Comparison of ENCODE assay signal across 14 mouse cellular contexts in the genomic region with DNA sequence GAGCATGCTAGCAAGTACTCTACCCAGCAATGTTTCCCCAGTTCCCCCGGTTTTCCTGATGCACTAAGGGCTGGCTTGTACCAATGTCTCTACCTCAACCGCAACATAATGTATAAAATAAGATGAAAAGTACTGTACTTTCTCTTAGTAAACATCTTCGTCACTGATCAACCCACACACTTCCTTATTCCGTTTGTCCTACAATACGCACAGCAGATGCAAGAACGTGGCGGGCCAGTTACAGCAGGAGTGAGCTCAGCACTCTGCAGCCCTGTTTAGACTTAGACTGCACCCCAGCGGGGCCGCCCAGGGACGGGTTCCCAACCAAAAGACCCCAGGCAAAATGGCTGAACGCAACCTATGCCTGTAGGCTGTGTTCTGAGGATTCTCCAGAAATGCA. TPM values are rescaled to one million over a fixed set of nuclear protein-coding genes. Genes with fewer than 3 reads are reported as not detected.
DNase-seq lines count a peak whose midpoint lies in the region; ATAC-seq lines count a peak whose summit lies in the region.
"Had no signal": no experiment of that assay in that cellular context is flagged by ENCODE, and none has a peak within 500 bp of the region (broad histone marks: within the 10 kb centered on the region; RNA-seq: fewer than 3 reads in every experiment).

No protein-coding gene starts in this region.

- intact Hi-C loops in left cerebral cortex, postnatal 4 days (cut with DNase I): no loop called here

- no peaks in the 10 kb centered on the region for H3K9me3 ChIP-seq in forebrain, embryonic 11.5 days (ENCODE audit: control insufficient read depth, low read length)
- H3K9me3 ChIP-seq in forebrain, embryonic 13.5 days (replicated peaks): no peaks in the 10 kb centered on the region
- H3K9me3 ChIP-seq: forebrain, embryonic 12.5 days; limb, embryonic 13.5 days; neural tube, embryonic 15.5 days had no signal

- peak; percentile 33 for DNase-seq in forebrain, embryonic 11.5 days (ENCODE audit: low spot score)
- peak; percentile 14 to 42 for DNase-seq in CD8-positive naive resting alpha-beta T cell, adult 2 months (ENCODE audit: low read depth in 2 of 2, low spot score in 2 of 2)
- DNase-seq in thymus, postnatal 0 days (ENCODE audit: low spot score): peak; percentile 64
- no peak for DNase-seq in adrenal gland, postnatal 25 days
- no peak for DNase-seq in left cerebral cortex, postnatal 4 days
- DNase-seq: cerebellum, postnatal 25 days; kidney, postnatal 36 days had no signal

- no peak overlapping the region for H3K4me3 ChIP-seq in forebrain, embryonic 11.5 days (ENCODE audit: low read depth, low read length)
- H3K4me3 ChIP-seq in forebrain, embryonic 13.5 days: no peak overlapping the region
- H3K4me3 ChIP-seq: forebrain, embryonic 12.5 days; limb, embryonic 13.5 days; neural tube, embryonic 15.5 days had no signal

- H3K36me3 ChIP-seq in forebrain, embryonic 11.5 days (ENCODE audit: control insufficient read depth, insufficient read depth, low read length): no peaks in the 10 kb centered on the region
- H3K36me3 ChIP-seq in forebrain, embryonic 13.5 days (ENCODE audit: poor library complexity, severe bottlenecking): no peaks in the 10 kb centered on the region
- H3K36me3 ChIP-seq: forebrain, embryonic 12.5 days; limb, embryonic 13.5 days; neural tube, embryonic 15.5 days had no signal

- H3K27ac ChIP-seq in forebrain, embryonic 11.5 days (ENCODE audit: low read depth, low read length): no peak overlapping the region
- H3K27ac ChIP-seq in forebrain, embryonic 13.5 days: no peak overlapping the region
- H3K27ac ChIP-seq: forebrain, embryonic 12.5 days; limb, embryonic 13.5 days; macrophage; neural tube, embryonic 15.5 days had no signal

- WGBS in forebrain, embryonic 11.5 days: 85% methylated on average over 11 of the region's 11 CpGs
- 84% methylated on average over 11 of the region's 11 CpGs for whole genome bisulfite sequencing in forebrain, embryonic 13.5 days

- no peaks in the 10 kb centered on the region for H3K4me1 ChIP-seq in forebrain, embryonic 11.5 days (replicated peaks; ENCODE audit: control insufficient read depth, insufficient read depth, low read length)
- H3K4me1 ChIP-seq in forebrain, embryonic 13.5 days: no peaks in the 10 kb centered on the region
- H3K4me1 ChIP-seq: forebrain, embryonic 12.5 days; neural tube, embryonic 15.5 days had no signal

- no peaks in the 10 kb centered on the region for H3K27me3 ChIP-seq in forebrain, embryonic 11.5 days (ENCODE audit: control insufficient read depth, insufficient read depth, low read length)
- H3K27me3 ChIP-seq in forebrain, embryonic 13.5 days: 0 out of 2 replicates have a peak, but pooled peaks cover 2% of the 10 kb centered on the region
- H3K27me3 ChIP-seq: forebrain, embryonic 12.5 days; limb, embryonic 13.5 days; neural tube, embryonic 15.5 days had no signal

- no peak overlapping the region for H3K9ac ChIP-seq in forebrain, embryonic 11.5 days (ENCODE audit: low read length)
- no peak overlapping the region for H3K9ac ChIP-seq in forebrain, embryonic 13.5 days
- H3K9ac ChIP-seq: forebrain, embryonic 12.5 days; limb, embryonic 13.5 days; neural tube, embryonic 15.5 days had no signal

- no peak overlapping the region for H3K4me2 ChIP-seq in forebrain, embryonic 11.5 days (ENCODE audit: low read depth, low read length, severe bottlenecking)
- no peak overlapping the region for H3K4me2 ChIP-seq in forebrain, embryonic 13.5 days
- H3K4me2 ChIP-seq: forebrain, embryonic 12.5 days; limb, embryonic 13.5 days; neural tube, embryonic 15.5 days had no signal

- no peak for ATAC-seq in forebrain, embryonic 11.5 days (replicated peaks; ENCODE audit: low FRiP score)
- ATAC-seq in forebrain, embryonic 13.5 days: no peak
- peak; percentile 61 for ATAC-seq in inflammation-experienced regulatory T-cells, adult 6 months
- ATAC-seq in cerebellum, adult (ENCODE audit: insufficient number of reproducible peaks, low FRiP score, low TSS enrichment): no peak

RNA-seq across cellular contexts. Expression of a gene that starts 17.4 kb away (rescaled TPM):
- polyA plus RNA-seq in forebrain, embryonic 11.5 days (2014; fragmentation: Nextera tagmentation; extraction: Ambion mirVana): 0.48 and 0.73 TPM in 2 replicates
- 0.79 and 0.84 TPM in 2 replicates for polyA plus RNA-seq in forebrain, embryonic 13.5 days (2015; fragmentation: Nextera tagmentation; extraction: Ambion mirVana)
- 1 to 10 TPM in 1 of 3 experiments, under 1 TPM in 2; 0.47 to 1.3 (median 0.55) TPM for polyA plus RNA-seq in inflammation-experienced regulatory T-cells, adult 6 months (2017; shearing (Covaris generic))
- polyA plus RNA-seq in thymus, postnatal 0 days (2015; fragmentation: Nextera tagmentation; extraction: Ambion mirVana): 0.51 and 0.78 TPM in 2 replicates
- total RNA-seq in adrenal gland, postnatal 25 days (2021): 0.33 and 0.64 TPM in 2 replicates
- total RNA-seq in left cerebral cortex, postnatal 4 days (2021): 1 to 10 TPM; 1.1 to 1.6 TPM

RNA-seq across cellular contexts. Expression of a gene that starts 17.5 kb away (rescaled TPM):
- 29.9 and 32.8 TPM in 2 replicates for polyA plus RNA-seq in forebrain, embryonic 11.5 days (2014; fragmentation: Nextera tagmentation; extraction: Ambion mirVana)
- polyA plus RNA-seq in forebrain, embryonic 13.5 days (2015; fragmentation: Nextera tagmentation; extraction: Ambion mirVana): 30.1 and 30.6 TPM in 2 replicates
- 10 to 100 TPM; 20.2 to 22.7 (median 22.6) TPM for polyA plus RNA-seq in inflammation-experienced regulatory T-cells, adult 6 months (2017; shearing (Covaris generic))
- 27.7 and 29.7 TPM in 2 replicates for polyA plus RNA-seq in thymus, postnatal 0 days (2015; fragmentation: Nextera tagmentation; extraction: Ambion mirVana)
- total RNA-seq in adrenal gland, postnatal 25 days (2021): 145 and 147 TPM in 2 replicates
- 10 to 100 TPM; 10.9 to 12.3 TPM for total RNA-seq in left cerebral cortex, postnatal 4 days (2021)

RNA-seq across cellular contexts. Expression of a gene that starts 56.6 kb away (rescaled TPM):
- polyA plus RNA-seq in forebrain, embryonic 11.5 days (2014; fragmentation: Nextera tagmentation; extraction: Ambion mirVana): 134 and 144 TPM in 2 replicates
- polyA plus RNA-seq in forebrain, embryonic 13.5 days (2015; fragmentation: Nextera tagmentation; extraction: Ambion mirVana): 107 and 114 TPM in 2 replicates
- polyA plus RNA-seq in inflammation-experienced regulatory T-cells, adult 6 months (2017; shearing (Covaris generic)): 10 to 100 TPM; 23.3 to 49.5 (median 37.0) TPM
- 122 and 134 TPM in 2 replicates for polyA plus RNA-seq in thymus, postnatal 0 days (2015; fragmentation: Nextera tagmentation; extraction: Ambion mirVana)
- total RNA-seq in adrenal gland, postnatal 25 days (2021): 33.8 and 53.7 TPM in 2 replicates
- 10 to 100 TPM; 96.4 to 98.4 TPM for total RNA-seq in left cerebral cortex, postnatal 4 days (2021)

Comparison
In these comparisons a context has a peak if more than half of its experiments do, and no peak if none do; other contexts are left out.
1. DNase-seq: peak in forebrain, embryonic 11.5 days (single experiment), CD8-positive naive resting alpha-beta T cell, adult 2 months (2 of 2) and thymus, postnatal 0 days (single experiment); none in adrenal gland, postnatal 25 days (single experiment) and left cerebral cortex, postnatal 4 days (single experiment).